Mouse (Mus musculus) limb, embryonic 12.5 days (tissue): Measurements from ENCODE around the gene Bid. TPM values are rescaled to one million over a fixed set of nuclear protein-coding genes. Genes with fewer than 3 reads are reported as not detected.
"Not testable (repeated sequence)": the region's sequence is repeated elsewhere in the genome, so short reads cannot be mapped to it uniquely, and the experiment has no call there.

Source experiments
- ATAC-seq: fragments of 200-750 bp; cut with Nextera tagmentation; 2 replicates; pipeline ENCODE4 v1.8.0; 2017; ENCODE audit warnings: low read depth, moderate TSS enrichment; ENCODE audit not compliant: insufficient number of reproducible peaks, insufficient read depth, low FRiP score, low TSS enrichment
- H3K27ac ChIP-seq: fragments of 300-500 bp; sonication (generic); 2 replicates; pipeline ENCODE4 v1.5.1; 2016; ENCODE audit warnings: mild to moderate bottlenecking, moderate library complexity
- H3K27me3 ChIP-seq: fragments of 300-500 bp; sonication (generic); 2 replicates; pipeline ENCODE4 v1.6.1; 2016; ENCODE audit warnings: mild to moderate bottlenecking, moderate library complexity
- H3K36me3 ChIP-seq: fragments of 300-500 bp; sonication (generic); 2 replicates; pipeline ENCODE4 v1.6.1; 2016; ENCODE audit warnings: mild to moderate bottlenecking, moderate library complexity
- H3K4me1 ChIP-seq: fragments of 300-500 bp; sonication (generic); replicated peaks from 2 replicates; pipeline ENCODE4 v1.6.1; 2016
- H3K4me2 ChIP-seq: fragments of 300-500 bp; sonication (generic); 2 replicates; pipeline ENCODE4 v1.6.1; 2016; ENCODE audit warnings: mild to moderate bottlenecking, moderate library complexity
- H3K4me3 ChIP-seq: fragments of 300-500 bp; sonication (generic); replicated peaks from 2 replicates; pipeline ENCODE4 v1.5.1; 2016; ENCODE audit warnings: mild to moderate bottlenecking
- H3K9ac ChIP-seq: fragments of 300-500 bp; sonication (generic); replicated peaks from 2 replicates; pipeline ENCODE4 v1.6.1; 2016; ENCODE audit warnings: mild to moderate bottlenecking, moderate library complexity
- H3K9me3 ChIP-seq: fragments of 300-500 bp; sonication (generic); 2 replicates; pipeline ENCODE4 v1.6.1; 2016; ENCODE audit warnings: mild to moderate bottlenecking, moderate library complexity
- WGBS: fragments of 180-500 bp; shearing (Covaris S2); methylation state at CpG from one replicate; pipeline ENCODE4 v1.1.7; 2016; 5-methylcytosine and 5-hydroxymethylcytosine counted together
- polyA plus RNA-seq: library from polyadenylated mRNA; unstranded; fragments of >200 nt; fragmentation: Nextera tagmentation; extraction: Ambion mirVana; gene quantifications from 2 replicates; pipeline ENCODE4 v1.2.1, GENCODE M21; 2016

Gene Bid
- polyA plus RNA-seq, 1 experiment from 2014 or later: 17.4 TPM

DNA sequence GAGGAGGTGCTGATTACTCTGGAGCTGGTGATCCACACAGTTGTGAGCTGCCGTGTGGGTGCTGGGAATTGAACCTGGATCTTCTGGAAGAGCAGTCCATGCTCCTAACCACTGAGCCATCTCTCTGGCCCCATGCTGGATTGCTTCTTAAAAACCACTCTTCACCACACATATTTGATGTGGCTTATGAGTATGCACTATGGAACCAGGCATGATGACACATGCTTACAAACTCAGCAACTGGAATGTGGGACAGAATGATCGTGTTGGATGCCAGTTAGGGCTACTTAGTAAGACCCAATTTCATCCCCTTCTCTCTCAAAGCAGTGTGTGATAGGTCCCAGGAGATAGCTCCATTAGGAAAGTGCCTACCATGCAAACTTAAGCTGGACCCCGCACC is 56.6 kb downstream of the Bid start:
- peaks cover 3% of the 10 kb centered on the region; the same call in 1 of the 2 replicates for H3K9me3 ChIP-seq
- no peak overlapping the region for H3K27ac ChIP-seq
- H3K9ac ChIP-seq: no peak overlapping the region
- ATAC-seq: no peak
- whole genome bisulfite sequencing: 91% methylated on average over 3 of the region's 3 CpGs
- peaks cover 44% of the 10 kb centered on the region for H3K36me3 ChIP-seq
- no peak overlapping the region for H3K4me2 ChIP-seq
- H3K27me3 ChIP-seq: no peaks in the 10 kb centered on the region
- H3K4me3 ChIP-seq: no peak overlapping the region
- H3K4me1 ChIP-seq: no peaks in the 10 kb centered on the region

DNA sequence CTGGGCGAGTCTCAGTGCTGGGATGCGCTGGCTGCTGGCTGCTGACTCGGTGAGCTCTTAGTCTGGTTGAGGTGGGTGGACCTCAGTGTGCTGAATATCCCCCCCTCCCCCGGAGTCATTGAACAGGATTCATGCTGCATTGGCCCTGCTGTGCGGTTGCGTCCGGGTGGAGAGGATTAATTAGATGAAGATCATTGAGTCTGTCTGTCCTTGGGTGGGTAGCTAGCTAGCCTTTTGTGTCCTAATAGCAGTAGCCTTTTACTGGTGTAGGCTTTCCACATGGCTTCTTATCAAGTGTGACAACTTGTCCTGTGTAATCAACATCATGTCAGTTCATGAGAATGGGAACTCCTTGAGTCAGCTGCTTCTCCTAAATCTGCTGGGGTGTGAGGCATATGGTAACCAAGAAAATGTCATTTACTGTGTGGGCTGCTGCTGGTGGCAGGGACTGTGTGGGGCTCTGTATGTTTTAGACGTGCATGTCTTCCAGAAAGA is 58.4 kb downstream of the Bid start:
- Histone ChIP-seq H3K4me1 (no peaks in the 10 kb centered on the region), H3K4me2 (no peak overlapping the region), H3K9ac (no peak overlapping the region), H3K36me3 (peaks cover 45% of the 10 kb centered on the region), H3K9me3 (peaks cover 5% of the 10 kb centered on the region; the same call in 1 of the 2 replicates), H3K4me3 (no peak overlapping the region), H3K27ac (no peak overlapping the region), H3K27me3 (no peaks in the 10 kb centered on the region)
- whole genome bisulfite sequencing: 78% methylated on average over 8 of the region's 8 CpGs
- no peak for ATAC-seq

DNA sequence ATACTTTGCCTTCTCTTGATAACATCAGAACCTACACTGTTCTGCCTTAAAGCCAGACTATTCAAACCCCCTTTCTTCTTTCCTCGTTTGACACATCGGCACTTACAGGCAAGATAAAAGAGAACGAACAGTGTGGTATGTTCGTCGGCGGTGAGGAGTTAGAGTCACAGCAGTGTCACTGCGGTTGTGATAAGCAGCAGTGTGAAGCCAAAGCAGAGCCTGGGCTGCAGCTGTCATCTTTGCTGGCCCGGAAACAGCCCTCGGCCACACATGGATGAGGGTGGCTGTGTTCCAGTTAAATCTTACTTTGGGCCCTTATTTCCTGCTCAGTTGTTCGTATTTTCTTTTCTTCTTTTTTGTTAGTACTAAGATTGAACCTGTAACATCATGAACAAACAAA is 62.2 kb downstream of the Bid start:
- no peak for ATAC-seq
- Histone ChIP-seq H3K36me3 (peaks cover 46% of the 10 kb centered on the region), H3K27ac (no peak overlapping the region), H3K4me2 (no peak overlapping the region), H3K27me3 (no peaks in the 10 kb centered on the region), H3K9me3 (peaks cover 5% of the 10 kb centered on the region; the same call in 1 of the 2 replicates), H3K4me1 (no peaks in the 10 kb centered on the region), H3K4me3 (no peak overlapping the region), H3K9ac (no peak overlapping the region)
- WGBS: 82% methylated on average over 10 of the region's 10 CpGs

DNA sequence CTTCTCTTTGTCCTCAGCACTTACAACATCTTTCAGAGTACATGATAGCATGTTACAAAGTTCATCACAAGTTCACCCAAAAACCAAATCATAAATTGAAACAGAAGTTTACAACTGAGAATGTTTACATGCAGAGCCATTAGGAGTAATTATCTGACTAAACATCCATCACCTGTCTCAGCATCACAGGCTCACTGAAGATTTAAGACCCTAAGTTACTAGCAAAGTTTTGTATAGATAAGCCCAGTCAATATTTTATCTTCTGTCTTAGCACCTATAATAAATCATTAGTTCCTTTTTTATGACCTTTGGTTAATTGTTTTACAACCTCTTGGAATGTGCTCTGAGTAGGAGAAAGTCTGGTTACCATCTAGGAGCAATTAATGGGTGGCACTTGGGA is 65.9 kb downstream of the Bid start:
- not testable (repeated sequence) for H3K4me3 ChIP-seq, H3K27me3 ChIP-seq, H3K4me1 ChIP-seq, H3K9me3 ChIP-seq, H3K9ac ChIP-seq, ATAC-seq, H3K4me2 ChIP-seq, H3K27ac ChIP-seq
- peaks cover 50% of the 10 kb centered on the region for H3K36me3 ChIP-seq

Other genes with a start within 250 kb of the Bid start
- gene Slc25a18, start 143.3 kb downstream of the Bid start, polyA plus RNA-seq: 0.10 TPM in 1 of 2 replicates, not detected in the other
- 109 TPM in 2 replicates for gene Atp6v1e1, start 94.1 kb downstream of the Bid start, polyA plus RNA-seq
- gene Bcl2l13, start 80.6 kb downstream of the Bid start, polyA plus RNA-seq: 34.4 and 43.2 TPM in 2 replicates
- gene Mical3, start 214.1 kb upstream of the Bid start, polyA plus RNA-seq: 10.0 and 10.8 TPM in 2 replicates